Mouse (Mus musculus) testis, postnatal 10 days (tissue): ENCODE results near the gene Gpr4.

Experiments used
- DNase-seq: peaks from one replicate; pipeline ENCODE4 v3.0.0; 2021; ENCODE audit warnings: low spot score

Gpr4 gene

GRCm38 (mm10) chr7:19228793-19229148 lies 16.4 kb downstream of the Gpr4 start:
- no peak for DNase-seq

DNA sequence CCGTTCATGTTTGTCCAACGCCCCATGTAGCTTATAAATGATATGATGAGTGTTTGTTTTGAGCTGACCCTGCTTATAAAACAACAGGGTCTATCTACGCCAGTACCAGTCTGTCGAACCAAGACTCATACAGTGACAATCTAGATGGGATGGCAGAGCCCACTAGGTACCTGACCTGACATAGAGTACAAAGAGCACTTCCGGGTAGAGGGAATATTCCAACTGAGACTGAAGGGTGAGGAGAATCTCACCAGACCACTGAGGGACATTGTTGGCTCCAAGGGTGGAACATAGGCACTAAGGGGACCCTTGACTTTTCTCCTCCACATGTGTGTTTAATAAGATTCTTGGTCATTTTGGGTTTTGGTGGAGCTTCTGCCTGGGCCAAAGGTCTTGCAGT lies 17.1 kb downstream of the Gpr4 start:
- no peak for DNase-seq

DNA sequence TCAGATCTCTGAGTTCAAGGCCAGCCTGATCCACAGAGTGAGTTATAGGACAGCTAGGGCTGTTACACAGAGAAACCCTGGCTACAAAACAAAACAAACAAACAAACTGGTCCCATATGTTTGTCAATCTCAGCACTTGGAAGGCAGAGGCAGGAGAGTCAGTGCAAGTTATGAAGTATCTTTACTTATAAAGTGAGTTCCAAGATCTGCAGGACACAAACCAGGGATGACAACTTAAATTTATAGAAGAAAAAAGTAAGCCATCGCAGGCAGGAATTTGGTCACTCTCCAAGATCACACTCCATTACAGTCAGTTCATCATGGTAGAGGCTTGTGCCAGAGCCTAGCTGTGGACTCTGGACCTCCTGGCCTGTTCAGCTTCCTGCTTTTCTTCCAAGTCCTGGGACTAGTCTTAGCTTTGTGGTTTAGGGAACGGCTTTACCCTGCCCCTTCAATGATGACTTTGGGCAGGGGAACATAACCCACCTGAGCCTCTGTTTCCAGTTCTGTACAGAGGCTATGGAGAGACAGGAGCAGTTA lies 17.8 kb downstream of the Gpr4 start:
- no peak for DNase-seq

DNA sequence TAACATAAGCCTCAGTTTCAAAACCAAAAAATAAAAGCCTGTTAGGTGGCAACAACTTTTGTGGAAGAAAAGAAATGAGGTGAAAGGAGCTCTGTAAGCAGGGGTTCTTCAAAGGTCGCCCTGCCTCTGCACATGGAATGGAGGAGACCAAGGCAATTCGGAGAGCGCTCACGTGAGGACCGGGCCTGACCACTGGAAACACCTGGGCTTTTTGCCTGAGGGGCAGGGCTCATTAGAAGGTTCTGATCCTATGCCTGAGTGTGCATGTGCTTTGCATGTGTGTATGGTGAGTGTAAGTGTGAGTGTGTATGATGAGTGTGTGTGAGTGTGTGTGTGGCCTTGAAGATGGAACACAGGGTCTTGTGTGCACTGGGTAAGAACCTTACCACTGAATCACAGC lies 18.6 kb downstream of the Gpr4 start:
- no peak for DNase-seq

GRCm38 (mm10) chr7:19231849-19232248 lies 19.5 kb downstream of the Gpr4 start:
- no peak for DNase-seq

DNA sequence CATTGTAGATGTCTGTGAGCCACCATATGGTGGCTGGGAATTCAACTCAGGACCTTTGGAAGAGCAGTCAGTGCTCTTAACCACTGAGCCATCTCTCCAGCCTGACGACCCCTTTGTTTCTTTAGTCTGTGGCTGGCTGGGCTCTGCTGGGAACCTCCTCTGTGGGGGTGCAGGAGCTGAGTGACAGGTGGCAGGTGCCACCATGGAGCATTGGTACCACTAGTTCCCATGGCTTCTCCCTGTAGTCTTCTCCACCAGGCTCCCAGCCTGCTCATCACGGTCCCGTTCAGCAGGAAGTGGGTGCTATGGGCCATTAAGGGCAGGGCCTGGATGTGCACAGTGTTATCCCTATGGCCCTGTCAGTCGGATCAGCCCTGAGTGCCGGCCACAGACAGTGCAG lies 22.3 kb downstream of the Gpr4 start:
- no peak for DNase-seq

DNA sequence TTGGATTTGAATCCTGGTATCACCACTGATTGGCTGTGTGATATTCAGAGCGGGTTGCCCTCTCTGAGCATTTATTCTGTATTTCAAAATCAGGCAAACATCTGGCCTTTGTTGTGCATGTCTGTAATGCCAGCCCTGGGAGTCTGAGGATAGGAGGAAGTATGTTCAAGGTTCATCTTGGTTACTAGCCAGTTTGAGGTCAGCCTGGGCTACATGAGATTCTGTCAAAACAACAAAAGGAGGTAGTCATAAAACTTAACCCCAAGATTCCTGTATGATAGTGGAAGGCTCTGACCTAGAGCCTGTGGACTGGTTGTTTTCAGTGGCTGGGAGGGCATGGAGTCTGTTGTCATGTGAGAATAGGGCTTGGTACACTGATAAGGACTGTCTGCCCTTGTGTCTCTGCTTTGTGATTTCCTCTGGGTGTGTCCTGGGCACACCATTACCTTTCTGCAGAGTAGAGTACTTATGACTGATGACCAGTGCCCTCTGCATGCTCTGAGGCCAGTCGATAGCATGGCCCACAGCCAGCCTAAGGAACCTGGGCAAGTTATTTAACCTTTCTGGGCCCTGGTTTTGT lies 22.8 kb downstream of the Gpr4 start:
- DNase-seq: no peak

DNA sequence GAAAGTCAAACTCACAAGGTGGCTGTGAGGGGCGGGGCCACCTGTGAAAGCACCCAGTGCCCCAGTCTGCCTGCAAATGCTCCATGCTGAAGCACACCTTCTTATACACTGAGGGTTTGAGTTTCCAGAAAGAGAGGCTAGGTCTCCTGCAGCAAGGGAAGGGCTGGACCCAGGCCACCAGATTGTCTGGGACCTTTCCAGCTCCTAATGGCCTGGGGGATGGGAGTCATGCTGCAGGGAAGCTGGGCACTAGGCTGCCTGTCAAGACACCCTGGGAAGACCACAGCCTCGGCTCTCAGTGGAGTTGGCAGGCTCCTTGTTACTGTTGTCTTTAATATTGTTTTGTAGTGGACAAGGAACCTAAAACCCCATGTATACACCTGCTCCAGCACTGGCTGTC lies 24.1 kb downstream of the Gpr4 start:
- no peak for DNase-seq

- no peak for DNase-seq
These were observed 26.0 kb downstream of the Gpr4 start for GRCm38 (mm10) chr7:19238344-19238743.

GRCm38 (mm10) chr7:19239423-19239822 lies 27.1 kb downstream of the Gpr4 start:
- DNase-seq: peak; percentile 94

GRCm38 (mm10) chr7:19239986-19240385 lies 27.6 kb downstream of the Gpr4 start:
- no peak for DNase-seq

DNA sequence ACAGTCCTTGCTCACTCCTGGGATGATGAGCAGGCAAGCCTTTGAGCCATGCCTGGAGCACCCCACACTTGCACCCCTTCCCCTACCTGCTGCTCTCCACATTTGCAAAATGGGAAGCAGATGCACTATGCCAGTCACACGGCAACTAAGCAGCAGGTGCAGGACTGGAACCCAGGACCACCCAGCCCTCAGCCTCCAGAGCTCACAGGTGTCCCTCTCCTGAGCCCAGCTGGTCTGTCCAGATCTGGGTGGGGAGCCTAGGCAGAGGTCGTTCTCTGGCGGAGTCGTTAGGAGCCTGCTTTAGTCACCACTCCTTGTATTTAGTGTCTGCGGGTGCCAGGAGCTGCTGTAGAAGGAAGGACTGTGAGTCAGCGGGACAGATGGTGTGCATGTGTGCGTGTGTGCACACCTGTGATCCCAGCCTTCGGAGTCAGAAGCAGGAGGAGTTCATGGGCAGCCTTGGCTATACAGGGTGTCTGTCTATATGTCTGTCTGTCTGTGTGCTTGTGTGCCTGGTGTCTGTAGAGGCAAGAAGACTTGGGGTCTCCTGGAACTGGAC lies 28.6 kb downstream of the Gpr4 start:
- DNase-seq: no peak

- DNase-seq: no peak
These were observed 29.7 kb downstream of the Gpr4 start for GRCm38 (mm10) chr7:19242005-19242404.

DNA sequence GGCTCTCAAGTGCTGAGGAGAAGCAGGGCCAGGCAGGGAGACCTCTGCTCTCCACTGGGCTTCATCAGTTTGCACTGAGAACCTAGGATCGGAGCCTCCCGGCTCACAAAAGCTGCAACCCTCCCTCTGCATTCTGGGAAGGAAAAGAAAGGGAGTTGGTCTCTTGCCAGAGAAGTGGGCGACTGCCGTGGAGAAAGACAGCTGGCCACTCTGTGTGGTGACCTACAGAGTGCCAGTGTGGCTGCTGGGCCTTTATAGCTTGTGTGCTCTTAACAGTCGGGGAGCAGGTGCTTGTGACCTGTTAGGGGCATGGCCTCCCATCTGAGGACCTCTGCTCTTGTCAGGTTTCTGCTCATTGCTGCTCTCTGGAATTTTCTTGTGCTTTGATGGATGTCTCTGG lies 31.5 kb downstream of the Gpr4 start:
- DNase-seq: no peak

GRCm38 (mm10) chr7:19245083-19245482 lies 32.7 kb downstream of the Gpr4 start:
- DNase-seq: no peak

GRCm38 (mm10) chr7:19246855-19247254 lies 34.5 kb downstream of the Gpr4 start:
- no peak for DNase-seq

DNA sequence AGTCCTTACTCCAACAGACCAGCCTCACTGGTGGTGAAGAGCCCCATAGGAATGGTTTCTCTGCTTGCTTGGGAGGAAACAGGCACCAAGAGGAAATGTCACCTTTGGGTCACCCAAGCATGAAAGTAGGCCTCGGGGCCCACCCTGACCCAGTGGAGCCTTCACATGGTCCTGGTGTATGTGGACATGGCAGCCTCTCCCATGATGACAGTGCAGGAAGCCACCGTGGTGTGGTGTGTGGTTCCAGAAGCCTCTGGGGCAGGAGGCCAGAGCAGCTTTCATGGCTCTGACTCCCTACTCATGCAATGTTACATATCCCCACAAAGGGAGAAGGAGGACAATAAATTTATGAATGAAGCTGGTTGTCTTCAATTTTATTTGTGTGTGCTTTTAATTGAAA lies 35.2 kb downstream of the Gpr4 start:
- DNase-seq: no peak

DNA sequence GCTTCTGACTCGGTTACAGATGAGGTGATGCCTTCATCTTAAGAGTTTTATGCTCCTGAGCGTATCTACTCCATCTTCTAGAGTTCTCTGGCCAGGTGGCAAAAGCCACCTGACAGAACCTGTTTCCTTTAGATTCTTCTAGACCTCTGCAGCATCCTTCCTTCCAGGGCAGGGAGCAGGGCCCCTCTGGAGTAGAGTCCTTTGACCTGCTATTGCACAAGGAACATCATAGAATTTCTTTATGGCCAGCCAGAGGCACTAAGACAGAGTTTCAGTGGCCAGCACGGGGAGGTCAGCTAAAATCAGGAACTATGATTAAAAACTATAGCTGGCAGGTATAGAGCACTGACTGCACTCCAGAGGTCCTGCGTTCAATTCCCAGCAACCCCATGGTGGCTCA lies 39.7 kb downstream of the Gpr4 start:
- no peak for DNase-seq

DNA sequence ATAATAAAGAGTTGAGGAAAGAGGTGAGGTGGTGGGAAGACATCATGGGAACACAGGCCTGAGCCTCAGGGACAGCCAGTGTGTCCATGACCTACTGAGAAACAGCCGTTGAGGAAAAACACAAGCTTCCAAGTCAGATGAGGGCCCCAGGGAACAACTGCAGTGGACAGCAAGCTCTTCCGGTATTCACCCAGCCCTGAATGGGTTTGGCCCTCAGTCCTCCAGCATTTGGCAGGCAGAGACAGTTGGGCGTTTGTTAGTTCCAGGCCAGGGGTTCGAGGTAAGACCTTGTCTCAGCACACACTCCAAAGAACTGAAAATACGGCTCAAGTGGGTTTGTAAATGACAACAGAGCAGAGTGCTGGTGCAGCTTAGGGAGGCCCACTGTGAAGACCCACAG lies 41.1 kb downstream of the Gpr4 start:
- DNase-seq: no peak

DNA sequence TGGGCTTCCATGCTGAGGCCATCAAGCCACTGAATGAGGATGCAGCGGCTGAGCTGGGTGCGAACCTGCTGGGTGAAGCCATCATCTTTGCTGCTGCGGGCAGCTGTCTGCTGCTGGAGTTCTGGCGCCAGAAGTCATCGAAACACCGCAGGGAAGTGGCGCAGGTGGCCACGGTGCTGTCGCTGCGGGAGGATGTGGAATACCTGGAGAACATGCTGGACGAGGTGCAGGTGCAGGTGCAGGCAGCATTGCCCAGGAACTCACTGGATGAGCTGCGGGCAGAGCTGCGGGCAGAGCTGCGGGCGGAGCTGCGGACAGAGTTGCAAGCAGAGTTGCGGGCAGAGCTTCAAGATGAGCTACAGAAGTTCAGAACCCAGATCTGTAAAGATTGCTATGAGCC lies 43.1 kb downstream of the Gpr4 start:
- no peak for DNase-seq

GRCm38 (mm10) chr7:19256567-19256966 lies 44.2 kb downstream of the Gpr4 start:
- no peak for DNase-seq

- peak; percentile 75 for DNase-seq
These were observed 45.2 kb downstream of the Gpr4 start for GRCm38 (mm10) chr7:19257390-19258022.

- no peak for DNase-seq
These were observed 46.0 kb downstream of the Gpr4 start for GRCm38 (mm10) chr7:19258336-19258735.

- DNase-seq: no peak
These were observed 52.8 kb downstream of the Gpr4 start for GRCm38 (mm10) chr7:19265147-19265546.
